Mouse (Mus musculus): ENCODE measurements around the gene Zfp770. TPM values are rescaled to one million over a fixed set of nuclear protein-coding genes. Genes with fewer than 3 reads are reported as not detected.

Zfp770 gene
- polyA plus RNA-seq, 1 experiment from 2014 or later: 3.2 TPM

Small RNA genes within 50 kb of the gene (microRNA-seq; reads per million reads assigned to microRNA genes)
- gene Mir7002: not detected

Other genes with a start within 250 kb of the Zfp770 start
- not detected in 2 replicates for gene Gjd2, start 187.8 kb downstream of the Zfp770 start, polyA plus RNA-seq (2016; fragmentation: Nextera tagmentation; extraction: Ambion mirVana)
- gene Actc1, start 147.9 kb downstream of the Zfp770 start, polyA plus RNA-seq (2016; fragmentation: Nextera tagmentation; extraction: Ambion mirVana): 7,735 and 13,041 TPM in 2 replicates
- gene Aqr, start 14.4 kb downstream of the Zfp770 start, polyA plus RNA-seq (2016; fragmentation: Nextera tagmentation; extraction: Ambion mirVana): 31.1 and 39.0 TPM in 2 replicates